Mouse (Mus musculus): ENCODE data around the gene Dap.

DNA sequence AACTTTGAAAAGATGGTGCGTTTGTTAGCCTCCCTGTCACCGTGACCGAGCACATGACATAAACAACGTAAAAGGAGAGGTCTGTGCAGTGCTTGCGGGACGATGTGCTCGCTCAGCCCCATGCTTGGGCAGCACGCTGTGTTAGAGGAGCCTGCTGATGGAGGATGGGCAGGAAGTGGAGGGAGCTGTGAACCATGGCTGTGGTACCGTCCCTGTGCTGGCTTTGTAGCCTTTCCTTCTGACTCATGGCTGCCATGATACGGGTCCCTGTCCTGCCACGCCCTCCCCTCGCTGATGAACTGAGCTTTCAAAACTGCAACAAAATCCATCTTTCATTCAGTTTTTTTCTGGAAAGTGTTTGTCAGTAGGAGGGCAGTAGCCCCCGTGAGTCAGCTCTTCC, 15.6 kb downstream of the Dap start:
- TF ChIP-seq CTCF (IDR thresholded peaks at IDR 0.05; ENCODE audit: extremely low read depth, insufficient read length, insufficient replicate concordance, low read depth, low read length) (no peak), POLR2A (IDR thresholded peaks at IDR 0.05; ENCODE audit: low read depth, low read length) (no peak)
